Mouse (Mus musculus) hematopoietic stem cell, adult 5-6 weeks (primary cell): ENCODE results near the gene Calm1. TPM values are rescaled to one million over a fixed set of nuclear protein-coding genes. Genes with fewer than 3 reads are reported as not detected.

Source experiments
- ATAC-seq, 2 experiments: fragments of 125-278 bp in 1 of 2; replicated peaks in 1 of 2; 2 replicates each; pipeline ENCODE4 v1.8.0; 2016 to 2017; ENCODE audit warnings: inconsistent platforms in 2 of 2, mild to moderate bottlenecking in 2 of 2, moderate number of reproducible peaks in 2 of 2, low read depth in 1 of 2, moderate TSS enrichment in 1 of 2; ENCODE audit not compliant: low FRiP score in 2 of 2, poor library complexity in 2 of 2, severe bottlenecking in 2 of 2, insufficient read depth in 1 of 2, low TSS enrichment in 1 of 2
- total RNA-seq: library from RNA; stranded (forward); fragments of 172-1452, 232-1000 nt; gene quantifications from 2 replicates; pipeline ENCODE4 v1.2.3, GENCODE M21; 2017

The Calm1 gene
- total RNA-seq, 1 experiment from 2014 or later, result 385 TPM

GRCm38 (mm10) chr12:100241911-100242796 lies 42.9 kb downstream of the Calm1 start:
- peak in 1 of 2 experiments; percentile 76; a peak in 2 of 4 replicates for ATAC-seq

DNA sequence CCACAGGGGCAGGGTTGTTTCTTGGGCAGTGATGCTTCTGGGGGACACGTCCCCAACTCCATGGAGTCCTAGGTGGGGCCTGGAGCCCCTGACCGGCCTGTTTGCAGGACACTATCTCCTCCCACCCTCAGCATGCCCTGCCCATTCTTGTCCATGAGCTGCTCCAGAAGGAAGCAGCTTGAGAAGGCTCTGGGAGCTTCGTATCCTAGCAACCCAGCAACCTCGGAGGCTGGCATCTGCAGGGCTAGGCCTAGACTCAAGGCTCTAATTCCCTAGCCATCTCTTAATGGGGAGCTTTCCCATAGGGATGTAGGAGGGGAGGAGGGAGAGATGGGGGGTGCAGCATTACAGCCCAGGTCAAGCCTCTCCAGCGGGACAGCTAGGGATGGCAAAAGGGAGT lies 45.3 kb downstream of the Calm1 start:
- ATAC-seq, result no peak

DNA sequence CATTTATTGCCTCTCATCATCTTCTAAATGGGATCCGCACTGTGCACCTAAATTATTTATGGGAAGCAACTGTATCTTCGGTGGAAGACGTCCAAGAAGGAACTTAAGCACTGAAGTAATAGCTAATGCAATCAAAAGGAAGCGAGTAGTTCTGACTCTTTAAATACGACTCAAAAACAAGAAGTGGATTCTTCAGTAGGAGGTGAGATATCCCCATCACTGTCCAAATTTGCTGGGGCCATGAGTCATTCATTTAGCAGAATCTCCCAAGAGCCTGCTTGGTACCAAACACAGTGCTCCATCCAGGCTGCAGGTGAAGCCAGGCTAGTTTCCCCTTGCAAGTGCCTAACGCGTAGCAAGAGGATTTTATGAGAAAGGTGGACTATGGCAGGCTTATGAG lies 49.9 kb downstream of the Calm1 start:
- ATAC-seq, result no peak

DNA sequence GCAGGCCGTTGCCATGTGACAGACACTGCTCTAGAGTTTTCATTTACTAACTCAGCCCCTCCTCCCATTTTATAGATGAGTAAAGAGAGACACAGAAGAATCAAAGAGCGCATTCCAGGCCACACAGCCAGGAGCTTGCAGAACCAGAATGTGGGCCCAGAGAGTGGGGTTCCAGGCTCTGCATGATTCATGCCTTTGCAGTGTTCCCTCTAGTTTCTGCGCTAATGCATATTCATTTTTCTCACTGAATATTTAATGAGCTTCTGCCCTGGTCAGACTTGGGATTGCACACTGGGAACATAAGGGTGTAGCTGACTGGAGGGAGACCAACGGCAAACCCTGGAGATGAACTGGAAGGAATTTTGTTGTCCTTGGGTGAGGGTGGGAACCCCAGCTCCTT lies 55.2 kb downstream of the Calm1 start:
- no peak for ATAC-seq

- no peak for ATAC-seq
These were observed 56.3 kb downstream of the Calm1 start for GRCm38 (mm10) chr12:100255441-100255949.

DNA sequence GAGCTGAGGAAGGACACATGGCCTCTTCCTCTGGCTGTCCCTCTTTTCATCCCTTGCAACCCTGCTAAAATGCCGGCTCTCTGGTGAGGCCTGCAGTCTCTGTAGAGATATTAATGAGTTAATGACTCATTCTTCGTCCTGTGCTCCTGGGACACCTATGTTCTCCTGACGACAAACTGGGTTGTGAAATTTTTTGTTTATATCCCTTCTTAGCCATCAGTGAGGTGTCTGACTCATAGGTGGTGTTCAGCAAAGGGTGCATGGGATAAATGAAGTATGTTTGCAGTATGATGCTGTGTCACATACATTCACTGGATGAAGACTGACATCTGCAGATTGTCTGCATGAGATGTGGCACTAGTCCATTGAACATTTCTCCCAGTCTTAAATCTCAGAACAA lies 58.5 kb downstream of the Calm1 start:
- ATAC-seq, result no peak

Other genes with a start within 250 kb of the Calm1 start
- 0.25 TPM in 1 of 2 replicates, not detected in the other for gene Kcnk13, start 234.9 kb upstream of the Calm1 start, total RNA-seq
- 201 and 292 TPM in 2 replicates for gene Psmc1, start 89.3 kb upstream of the Calm1 start, total RNA-seq
- 28.4 and 52.3 TPM in 2 replicates for gene Nrde2, start 39.8 kb upstream of the Calm1 start, total RNA-seq